Mouse (Mus musculus) neural tube, embryonic 11.5 days (tissue): Measurements from ENCODE around the gene Cblc. TPM values are rescaled to one million over a fixed set of nuclear protein-coding genes. Genes with fewer than 3 reads are reported as not detected.
A peak's percentile ranks its signal among the peaks of the same experiment; 100 is the strongest.

Source experiments
- ATAC-seq: fragments of 200-750 bp; cut with Nextera tagmentation; 2 replicates; pipeline ENCODE4 v1.8.0; 2017; ENCODE audit warnings: moderate number of reproducible peaks, mild to moderate bottlenecking, moderate TSS enrichment, moderate library complexity; ENCODE audit not compliant: insufficient read depth, low FRiP score, low TSS enrichment
- DNase-seq: peaks from one replicate; pipeline ENCODE4 v3.0.0-alpha.2; 2015; ENCODE audit warnings: low spot score
- H3K27ac ChIP-seq: fragments of 300-500 bp; sonication (generic); 2 replicates; pipeline ENCODE4 v1.5.1; 2014; ENCODE audit warnings: low read depth, mild to moderate bottlenecking, low read length
- H3K27me3 ChIP-seq: fragments of 300-500 bp; sonication (generic); 2 replicates; pipeline ENCODE4 v1.6.1; 2014; ENCODE audit warnings: mild to moderate bottlenecking, low read length, mixed read lengths; ENCODE audit not compliant: control insufficient read depth, insufficient read depth
- H3K36me3 ChIP-seq: fragments of 300-500 bp; sonication (generic); 2 replicates; pipeline ENCODE4 v1.6.1; 2014; ENCODE audit warnings: mild to moderate bottlenecking, low read length, moderate library complexity, mixed read lengths; ENCODE audit not compliant: control insufficient read depth, insufficient read depth
- H3K4me1 ChIP-seq: fragments of 300-500 bp; sonication (generic); 2 replicates; pipeline ENCODE4 v1.6.1; 2014; ENCODE audit warnings: low read length, mixed read lengths; ENCODE audit not compliant: control insufficient read depth, insufficient read depth
- H3K4me2 ChIP-seq: fragments of 300-500 bp; sonication (generic); 2 replicates; pipeline ENCODE4 v1.6.1; 2014; ENCODE audit warnings: low read depth, mild to moderate bottlenecking, moderate library complexity
- H3K4me3 ChIP-seq: fragments of 300-500 bp; sonication (generic); 2 replicates; pipeline ENCODE4 v1.5.1; 2014; ENCODE audit warnings: low read depth, low read length
- H3K9ac ChIP-seq: fragments of 300-500 bp; sonication (generic); 2 replicates; pipeline ENCODE4 v1.6.1; 2014; ENCODE audit warnings: mild to moderate bottlenecking, low read length
- H3K9me3 ChIP-seq: fragments of 300-500 bp; sonication (generic); 2 replicates; pipeline ENCODE4 v1.6.1; 2016; ENCODE audit warnings: low read length; ENCODE audit not compliant: control insufficient read depth
- WGBS: fragments of 180-500 bp; shearing (Covaris S2); extraction: QIAGEN DNeasy Blood & Tissue Kit; methylation state at CpG from one replicate; pipeline ENCODE4 v1.1.7; 2014; 5-methylcytosine and 5-hydroxymethylcytosine counted together
- polyA plus RNA-seq: library from polyadenylated mRNA; unstranded; fragments of >200 nt; fragmentation: Nextera tagmentation; extraction: Ambion mirVana; gene quantifications from 2 replicates; pipeline ENCODE4 v1.2.1, GENCODE M21; 2014

The Cblc gene
- polyA plus RNA-seq, 1 experiment from 2014 or later: 0.53 TPM

GRCm38 (mm10) chr7:19813579-19814122, 17.0 kb upstream of the Cblc start:
- H3K9ac ChIP-seq: no peak overlapping the region
- H3K4me1 ChIP-seq: 0 out of 2 replicates have a peak, but pooled peaks cover 9% of the 10 kb centered on the region
- no peak overlapping the region for H3K27ac ChIP-seq
- H3K4me3 ChIP-seq: no peak overlapping the region
- 82% methylated on average over 6 of the region's 6 CpGs for WGBS
- H3K4me2 ChIP-seq: no peak overlapping the region
- H3K9me3 ChIP-seq: no peaks in the 10 kb centered on the region
- H3K36me3 ChIP-seq: no peaks in the 10 kb centered on the region
- ATAC-seq: no peak
- H3K27me3 ChIP-seq: peaks cover 49% of the 10 kb centered on the region
- no peak for DNase-seq

- peaks cover 52% of the 10 kb centered on the region for H3K27me3 ChIP-seq
Observed at GRCm38 (mm10) chr7:19813161-19813560, 16.6 kb upstream of the Cblc start.

DNA sequence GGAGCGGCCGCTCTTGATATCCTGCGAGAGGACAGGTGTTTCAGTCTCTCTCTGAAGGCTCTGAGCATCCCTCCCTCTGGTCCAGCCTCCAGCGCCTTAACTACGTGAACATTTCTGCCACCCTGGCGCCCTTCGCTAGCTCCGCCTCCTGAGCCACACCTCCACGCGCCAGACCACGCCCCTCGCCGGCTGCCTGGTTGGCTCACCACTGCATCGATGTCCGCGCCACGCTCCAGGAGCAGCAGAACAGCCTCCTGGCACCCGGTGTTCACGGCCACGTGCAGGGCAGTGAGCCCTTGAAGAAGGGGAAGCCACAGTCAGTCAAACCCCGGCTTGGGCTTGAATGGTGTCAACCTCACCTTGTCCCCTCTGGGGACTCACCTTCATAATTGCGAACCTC, 14.5 kb upstream of the Cblc start:
- H3K9me3 ChIP-seq: no peaks in the 10 kb centered on the region
- DNase-seq (peak; percentile 58), ATAC-seq (no peak)
- no peak overlapping the region for H3K9ac ChIP-seq
- H3K27ac ChIP-seq: no peak overlapping the region
- no peaks in the 10 kb centered on the region for H3K36me3 ChIP-seq
- H3K4me3 ChIP-seq: no peak overlapping the region
- 0 out of 2 replicates have a peak, but pooled peaks cover 2% of the 10 kb centered on the region for H3K4me1 ChIP-seq
- H3K4me2 ChIP-seq: no peak overlapping the region; the same call in 1 of the 2 replicates
- 5% methylated on average over 22 of the region's 22 CpGs for WGBS
- H3K27me3 ChIP-seq: peaks cover 45% of the 10 kb centered on the region

More at GRCm38 (mm10) chr7:19813161-19813560, 16.6 kb upstream of the Cblc start:
- H3K9me3 ChIP-seq: no peaks in the 10 kb centered on the region
- ATAC-seq: no peak
- no peak for DNase-seq
- H3K9ac ChIP-seq: no peak overlapping the region
- no peak overlapping the region for H3K4me2 ChIP-seq
- H3K4me1 ChIP-seq: 0 out of 2 replicates have a peak, but pooled peaks cover 9% of the 10 kb centered on the region
- H3K4me3 ChIP-seq: no peak overlapping the region
- no peaks in the 10 kb centered on the region for H3K36me3 ChIP-seq
- no peak overlapping the region for H3K27ac ChIP-seq
- 81% methylated on average over 4 of the region's 4 CpGs for WGBS

DNA sequence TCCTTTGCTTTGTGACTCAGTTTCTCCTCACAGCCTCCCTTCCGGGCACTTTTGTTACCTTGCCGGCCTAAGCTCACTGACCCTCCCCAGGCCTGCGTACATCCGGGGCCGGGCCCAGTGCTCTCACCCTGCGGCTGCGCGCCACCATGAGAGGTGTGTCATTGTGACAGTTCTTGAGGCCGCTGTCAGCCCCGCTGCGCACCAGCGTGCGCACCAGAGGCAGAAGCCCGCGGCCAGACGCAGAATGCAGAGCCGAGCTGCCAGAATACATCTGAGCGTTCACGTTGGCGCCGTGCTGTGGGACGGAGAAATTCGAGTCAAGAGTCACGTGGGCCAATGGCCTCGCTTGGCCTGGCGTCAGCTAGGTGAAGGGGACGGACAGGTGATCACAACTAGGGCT, 12.8 kb upstream of the Cblc start:
- Histone ChIP-seq H3K27ac (no peak overlapping the region), H3K4me1 (0 out of 2 replicates have a peak, but pooled peaks cover 2% of the 10 kb centered on the region), H3K9me3 (no peaks in the 10 kb centered on the region), H3K27me3 (peaks cover 42% of the 10 kb centered on the region), H3K4me3 (no peak overlapping the region), H3K36me3 (no peaks in the 10 kb centered on the region), H3K9ac (no peak overlapping the region), H3K4me2 (no peak overlapping the region)
- ATAC-seq (no peak), DNase-seq (no peak)
- 2% methylated on average over 27 of the region's 27 CpGs for WGBS

GRCm38 (mm10) chr7:19806356-19806969, 9.9 kb upstream of the Cblc start:
- Histone ChIP-seq H3K36me3 (no peaks in the 10 kb centered on the region), H3K27ac (no peak overlapping the region), H3K4me3 (no peak overlapping the region), H3K4me2 (no peak overlapping the region), H3K9me3 (no peaks in the 10 kb centered on the region), H3K9ac (no peak overlapping the region), H3K4me1 (0 out of 2 replicates have a peak, but pooled peaks cover 2% of the 10 kb centered on the region), H3K27me3 (peaks cover 31% of the 10 kb centered on the region)
- WGBS: 81% methylated on average over 8 of the region's 8 CpGs
- DNase-seq (no peak), ATAC-seq (no peak)

DNA sequence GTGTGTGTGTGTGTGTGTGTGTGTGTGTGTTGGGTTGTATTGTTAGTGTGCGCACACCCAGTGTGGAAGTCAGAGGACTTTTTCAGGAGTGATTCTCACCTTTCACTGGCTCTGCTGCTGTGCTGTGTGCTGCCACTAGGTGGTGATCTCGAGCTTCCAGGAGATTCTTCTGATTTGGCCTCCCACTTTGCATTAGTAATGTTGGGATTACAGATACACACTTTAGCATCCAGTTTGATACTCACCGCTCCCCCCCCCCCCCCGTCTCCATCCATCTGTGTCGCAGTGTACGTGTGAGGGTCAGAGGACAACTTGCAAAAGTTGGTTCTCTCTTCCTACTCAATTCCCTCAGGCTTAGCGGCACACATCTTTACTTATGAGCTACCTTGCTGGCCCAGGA, 6.4 kb upstream of the Cblc start:
- H3K27me3 ChIP-seq: no peaks in the 10 kb centered on the region
- 28% methylated on average over 5 of the region's 7 CpGs for WGBS
- H3K4me1 ChIP-seq: no peaks in the 10 kb centered on the region
- H3K9ac ChIP-seq: no peak overlapping the region
- no peak overlapping the region for H3K27ac ChIP-seq
- DNase-seq (peak; percentile 70), ATAC-seq (no peak)
- H3K4me2 ChIP-seq: no peak overlapping the region
- no peaks in the 10 kb centered on the region for H3K9me3 ChIP-seq
- no peaks in the 10 kb centered on the region for H3K36me3 ChIP-seq
- no peak overlapping the region for H3K4me3 ChIP-seq

GRCm38 (mm10) chr7:19800764-19801163, 4.2 kb upstream of the Cblc start:
- DNase-seq (peak; percentile 56), ATAC-seq (no peak)
- no peaks in the 10 kb centered on the region for H3K9me3 ChIP-seq

GRCm38 (mm10) chr7:19796254-19796653, 355 bp downstream of the Cblc start:
- Histone ChIP-seq H3K9ac (no peak overlapping the region), H3K4me2 (no peak overlapping the region), H3K4me3 (no peak overlapping the region), H3K27ac (no peak overlapping the region), H3K4me1 (no peaks in the 10 kb centered on the region), H3K9me3 (no peaks in the 10 kb centered on the region), H3K36me3 (no peaks in the 10 kb centered on the region), H3K27me3 (peaks cover 18% of the 10 kb centered on the region)
- no peak for ATAC-seq
- WGBS: 14% methylated on average over 18 of the region's 18 CpGs
- no peak for DNase-seq

More at GRCm38 (mm10) chr7:19800764-19801163, 4.2 kb upstream of the Cblc start:
- H3K27ac ChIP-seq: no peak overlapping the region
- WGBS: 30% methylated on average over 2 of the region's 2 CpGs
- H3K36me3 ChIP-seq: no peaks in the 10 kb centered on the region
- H3K4me2 ChIP-seq: no peak overlapping the region
- no peak overlapping the region for H3K9ac ChIP-seq
- H3K4me1 ChIP-seq: no peaks in the 10 kb centered on the region
- peaks cover 16% of the 10 kb centered on the region for H3K27me3 ChIP-seq
- H3K4me3 ChIP-seq: no peak overlapping the region

- ATAC-seq (no peak), DNase-seq (no peak)
- 70% methylated on average over 2 of the region's 2 CpGs for WGBS
- Histone ChIP-seq H3K36me3 (no peaks in the 10 kb centered on the region), H3K27ac (no peak overlapping the region), H3K9me3 (no peaks in the 10 kb centered on the region), H3K4me1 (no peaks in the 10 kb centered on the region), H3K27me3 (peaks cover 18% of the 10 kb centered on the region), H3K4me2 (no peak overlapping the region), H3K9ac (no peak overlapping the region), H3K4me3 (no peak overlapping the region)
Observed at GRCm38 (mm10) chr7:19795236-19795635, 1.4 kb downstream of the Cblc start.
